Mouse (Mus musculus) brown adipose tissue, adult 24 weeks (tissue): Measurements from ENCODE around the gene Ccdc9b. TPM values are rescaled to one million over a fixed set of nuclear protein-coding genes. Genes with fewer than 3 reads are reported as not detected.

Experiments used
- H3K27ac ChIP-seq: fragments of 200-500 bp; replicated peaks from 2 replicates; pipeline ENCODE4 v1.5.1; 2012; ENCODE audit warnings: low read depth, mild to moderate bottlenecking, low read length
- H3K4me1 ChIP-seq: fragments of 200-500 bp; 2 replicates; pipeline ENCODE4 v1.6.1; 2012; ENCODE audit warnings: low read length, mixed read lengths; ENCODE audit not compliant: control insufficient read depth, insufficient read depth, insufficient read length
- H3K4me3 ChIP-seq: fragments of 200-500 bp; 2 replicates; pipeline ENCODE4 v1.5.1; 2012; ENCODE audit warnings: low read depth, mild to moderate bottlenecking, low read length, moderate library complexity; ENCODE audit not compliant: insufficient read depth
- polyA plus RNA-seq: library from polyadenylated mRNA; stranded (reverse); fragments of >200 nt; gene quantifications from 2 replicates; pipeline ENCODE4 v1.2.4, GENCODE M21; 2012; ENCODE audit not compliant: missing spikeins, insufficient read depth, insufficient read length

Gene Ccdc9b
- polyA plus RNA-seq, result 4.0 and 4.8 TPM in 2 replicates

DNA sequence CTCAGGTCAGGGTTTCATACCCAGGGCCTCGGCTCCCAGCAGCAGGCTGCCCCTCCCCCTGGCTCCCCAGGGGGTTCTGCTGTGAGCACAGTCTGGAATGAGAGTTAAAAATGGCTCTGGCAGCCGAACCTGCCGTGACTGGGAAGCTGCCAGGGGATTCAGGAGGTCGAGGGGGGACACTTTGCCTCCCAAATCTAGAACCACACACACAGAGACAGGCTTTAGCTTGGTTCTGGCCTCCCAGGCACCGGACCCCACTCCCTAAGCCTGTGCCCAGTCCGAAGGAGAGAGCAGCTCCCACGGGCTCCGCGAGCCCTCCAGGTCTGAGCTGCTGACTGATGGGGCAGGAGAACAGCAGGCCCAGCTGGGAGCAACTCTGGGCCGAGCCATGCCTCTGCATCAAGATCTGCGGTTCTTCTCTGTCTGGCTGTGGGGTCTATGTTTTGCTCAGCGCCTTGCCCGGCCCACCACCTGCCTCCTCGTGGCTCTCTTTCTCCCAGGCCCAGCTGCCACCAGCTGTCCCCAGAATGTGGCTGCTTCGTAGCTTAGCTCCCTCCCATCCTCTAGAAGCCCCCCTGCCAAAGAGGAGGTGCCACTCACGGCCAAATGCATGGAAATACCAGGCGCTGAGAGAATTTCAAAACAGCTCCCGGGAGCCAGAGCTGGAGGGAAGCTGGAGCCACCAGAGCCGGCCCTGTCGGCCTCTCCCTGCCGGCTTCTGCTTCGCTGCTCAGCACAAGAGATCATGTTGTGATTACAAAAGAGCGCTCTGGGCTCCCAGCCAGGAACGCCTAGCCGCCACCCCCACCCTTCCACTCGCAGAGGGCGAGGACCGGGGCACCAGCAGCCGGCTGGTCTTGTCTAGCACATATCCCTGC, at the start of gene Ccdc9b:
Ccdc9b (minus strand) TSS at position 756 of the 878 bp plus-strand sequence.
- H3K27ac ChIP-seq, result peak within 1 kb of the TSS; percentile 96
- H3K4me3 ChIP-seq, result peak within 1 kb of the TSS; percentile 60
- peaks cover 29% of the 10 kb centered on the region for H3K4me1 ChIP-seq

DNA sequence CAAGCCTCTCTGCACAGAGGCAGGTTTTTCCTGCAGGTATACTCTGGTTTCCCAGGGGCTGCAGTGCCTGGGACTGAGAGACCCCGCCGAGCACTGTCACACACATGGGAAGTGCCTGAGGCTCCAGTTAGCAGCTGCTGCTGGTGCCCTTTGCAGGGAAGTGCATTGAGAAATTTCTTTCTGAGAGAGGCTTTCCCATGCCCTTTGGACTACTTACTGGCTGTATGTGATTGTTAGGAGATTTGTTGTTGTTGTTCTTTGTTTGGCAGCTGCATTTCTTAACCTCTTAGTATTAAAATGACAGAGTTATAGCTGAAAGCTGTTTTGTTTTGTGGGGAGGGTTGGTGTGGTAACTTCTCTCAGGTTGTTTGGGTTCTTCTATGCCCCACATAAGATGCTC, 48.4 kb upstream of the Ccdc9b start:
- no peak overlapping the region for H3K4me3 ChIP-seq
- H3K4me1 ChIP-seq, result no peaks in the 10 kb centered on the region; the same call in 1 of the 2 replicates
- H3K27ac ChIP-seq, result no peak overlapping the region

DNA sequence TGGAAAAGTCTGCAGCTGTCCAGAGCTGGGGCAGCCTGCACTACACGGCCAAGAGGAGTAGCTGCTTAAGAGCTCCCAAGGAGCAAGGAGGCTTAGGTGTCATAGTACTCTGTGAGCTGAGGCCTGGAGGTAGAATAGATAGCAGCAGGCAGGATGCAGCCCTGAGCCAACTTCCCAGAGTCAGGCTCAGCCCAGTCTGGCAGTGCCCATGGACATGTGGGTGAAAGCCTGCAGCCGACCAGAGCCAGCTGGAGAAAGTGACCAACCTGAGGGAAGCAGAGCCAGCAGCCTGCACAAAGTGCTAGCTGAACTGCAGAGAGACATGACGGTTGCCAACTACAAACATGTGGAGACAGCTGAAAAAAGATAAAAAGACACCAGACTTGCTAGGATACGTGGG, 44.4 kb upstream of the Ccdc9b start:
- Histone ChIP-seq H3K27ac (no peak overlapping the region), H3K4me1 (no peaks in the 10 kb centered on the region; the same call in 1 of the 2 replicates), H3K4me3 (no peak overlapping the region)

GRCm38 (mm10) chr2:118805756-118806155, 43.3 kb upstream of the Ccdc9b start:
- Histone ChIP-seq H3K27ac (no peak overlapping the region), H3K4me3 (no peak overlapping the region), H3K4me1 (no peaks in the 10 kb centered on the region; the same call in 1 of the 2 replicates)

- no peak overlapping the region for H3K4me3 ChIP-seq
- H3K4me1 ChIP-seq, result no peaks in the 10 kb centered on the region
- H3K27ac ChIP-seq, result no peak overlapping the region
Observed at GRCm38 (mm10) chr2:118805137-118805536, 42.7 kb upstream of the Ccdc9b start.

DNA sequence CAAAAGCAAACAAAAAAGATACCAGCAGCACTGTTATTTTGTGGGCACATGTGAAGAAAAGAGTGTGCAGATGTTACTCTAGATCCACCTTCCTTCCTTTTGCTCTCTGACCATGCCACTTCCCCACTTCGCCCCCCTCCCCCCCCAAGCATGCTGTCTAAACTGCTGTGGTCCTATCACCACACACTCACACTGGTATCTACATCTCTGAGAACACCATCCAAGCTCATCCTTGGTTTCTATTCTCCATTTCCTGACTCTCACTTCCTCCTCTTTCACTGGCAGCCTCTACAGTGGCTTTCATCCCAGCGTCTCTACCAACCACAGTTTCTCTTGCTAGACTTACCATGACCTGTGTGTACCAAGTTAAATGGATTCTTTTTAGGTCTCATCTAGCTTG, 42.0 kb upstream of the Ccdc9b start:
- Histone ChIP-seq H3K4me3 (no peak overlapping the region), H3K27ac (no peak overlapping the region)

DNA sequence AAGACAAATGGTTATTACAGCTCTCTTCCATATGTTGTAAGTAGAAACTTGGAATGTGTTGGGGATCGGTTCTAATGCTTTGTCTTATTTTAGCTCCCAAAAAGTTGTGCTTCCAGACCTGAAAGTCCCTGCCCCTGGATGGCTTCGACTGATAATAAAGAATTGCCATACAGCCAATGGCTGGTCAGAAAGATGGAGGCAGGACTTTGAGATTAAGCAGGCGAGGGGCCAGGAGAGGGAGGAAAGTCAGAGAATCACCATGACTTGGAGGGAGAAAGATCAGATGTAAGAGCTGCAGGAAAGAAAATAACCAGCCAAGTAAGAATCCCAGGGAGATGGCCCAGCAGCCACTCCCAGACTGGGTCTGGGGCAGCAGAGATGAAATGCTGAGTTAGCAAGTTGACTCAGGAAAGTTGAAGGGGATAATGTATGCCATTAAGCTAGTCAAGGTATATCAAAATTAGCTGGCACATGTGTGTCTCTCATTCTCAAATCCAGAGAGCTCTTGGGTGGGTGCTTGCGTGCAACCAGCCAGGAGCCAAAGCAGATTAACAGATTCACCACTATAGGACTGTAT, 40.2 kb upstream of the Ccdc9b start:
- Histone ChIP-seq H3K27ac (no peak overlapping the region), H3K4me3 (no peak overlapping the region), H3K4me1 (no peaks in the 10 kb centered on the region)

More for the DNA sequence above, 42.0 kb upstream of the Ccdc9b start:
- H3K4me1 ChIP-seq, result no peaks in the 10 kb centered on the region

DNA sequence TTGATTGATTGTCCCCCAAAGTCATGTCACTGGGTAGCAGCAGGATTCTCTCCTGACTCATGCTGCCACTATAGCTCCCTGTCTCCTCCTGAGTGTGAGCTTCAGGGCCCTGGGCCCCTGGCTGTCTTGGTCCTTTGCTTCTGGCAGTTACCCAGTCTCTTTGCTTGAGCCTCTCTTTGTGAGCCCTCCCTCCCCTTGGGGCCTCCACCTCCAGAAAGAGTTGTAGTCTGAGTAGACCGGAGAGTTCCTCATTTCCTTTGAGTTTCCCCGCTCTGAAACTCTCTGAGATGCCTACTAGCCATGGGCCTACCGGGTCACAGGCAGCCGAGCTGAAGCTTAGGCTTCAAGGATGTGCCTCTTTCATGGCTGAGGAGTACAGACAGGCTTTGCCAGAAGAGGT, 31.2 kb upstream of the Ccdc9b start:
- H3K4me1 ChIP-seq, result peaks cover 2% of the 10 kb centered on the region; the same call in 1 of the 2 replicates
- no peak overlapping the region for H3K4me3 ChIP-seq
- H3K27ac ChIP-seq, result no peak overlapping the region

DNA sequence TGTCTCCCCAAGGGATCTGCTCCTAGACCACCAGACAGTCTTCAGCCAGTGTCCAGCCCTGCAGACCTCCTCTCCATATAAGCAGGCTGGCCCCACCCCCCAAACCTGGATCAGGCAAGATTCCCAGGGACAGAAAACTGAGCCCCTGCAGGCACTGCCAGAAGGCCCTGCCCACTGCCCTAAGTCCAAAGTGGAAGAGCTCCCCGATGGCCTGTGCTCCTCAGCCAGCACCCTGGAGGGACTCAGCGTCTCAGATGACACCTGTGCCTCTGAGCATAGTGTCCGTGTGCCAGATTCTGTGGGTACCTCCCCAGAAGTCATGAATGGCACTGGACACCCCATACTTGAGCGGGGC, 29.8 kb upstream of the Ccdc9b start:
- peaks cover 2% of the 10 kb centered on the region; the same call in 1 of the 2 replicates for H3K4me1 ChIP-seq
- H3K27ac ChIP-seq, result no peak overlapping the region
- H3K4me3 ChIP-seq, result no peak overlapping the region

DNA sequence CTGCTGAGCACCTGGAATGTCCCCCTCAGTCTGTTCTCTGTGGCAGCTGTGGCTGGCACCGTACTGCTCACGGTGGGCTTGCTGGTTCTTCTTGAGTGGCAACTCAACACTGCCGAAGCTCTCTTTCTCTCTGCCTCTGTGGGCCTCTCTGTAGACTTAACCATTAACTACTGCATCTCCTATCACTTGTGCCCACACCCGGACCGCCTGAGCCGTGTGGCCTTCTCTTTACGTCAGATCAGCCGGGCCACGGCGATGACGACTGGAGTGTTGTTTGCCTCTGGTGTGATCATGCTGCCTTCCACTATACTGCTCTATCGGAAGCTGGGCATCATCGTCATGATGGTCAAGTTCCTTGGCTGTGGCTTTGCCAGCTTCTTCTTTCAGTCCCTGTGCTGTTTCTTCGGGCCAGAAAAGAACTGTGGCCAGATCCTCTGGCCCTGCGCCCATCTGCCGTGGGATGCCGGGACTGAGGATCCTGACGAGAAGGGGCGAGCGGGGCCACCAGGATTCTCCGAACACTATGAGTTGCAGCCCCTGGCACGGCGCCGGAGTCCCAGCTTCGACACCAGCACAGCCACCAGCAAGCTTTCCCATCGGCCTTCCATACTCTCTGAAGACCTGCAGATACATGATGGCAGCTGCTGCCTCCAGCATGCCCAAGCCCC, 29.3 kb upstream of the Ccdc9b start:
- peaks cover 2% of the 10 kb centered on the region; the same call in 1 of the 2 replicates for H3K4me1 ChIP-seq
- H3K27ac ChIP-seq, result no peak overlapping the region
- H3K4me3 ChIP-seq, result no peak overlapping the region

DNA sequence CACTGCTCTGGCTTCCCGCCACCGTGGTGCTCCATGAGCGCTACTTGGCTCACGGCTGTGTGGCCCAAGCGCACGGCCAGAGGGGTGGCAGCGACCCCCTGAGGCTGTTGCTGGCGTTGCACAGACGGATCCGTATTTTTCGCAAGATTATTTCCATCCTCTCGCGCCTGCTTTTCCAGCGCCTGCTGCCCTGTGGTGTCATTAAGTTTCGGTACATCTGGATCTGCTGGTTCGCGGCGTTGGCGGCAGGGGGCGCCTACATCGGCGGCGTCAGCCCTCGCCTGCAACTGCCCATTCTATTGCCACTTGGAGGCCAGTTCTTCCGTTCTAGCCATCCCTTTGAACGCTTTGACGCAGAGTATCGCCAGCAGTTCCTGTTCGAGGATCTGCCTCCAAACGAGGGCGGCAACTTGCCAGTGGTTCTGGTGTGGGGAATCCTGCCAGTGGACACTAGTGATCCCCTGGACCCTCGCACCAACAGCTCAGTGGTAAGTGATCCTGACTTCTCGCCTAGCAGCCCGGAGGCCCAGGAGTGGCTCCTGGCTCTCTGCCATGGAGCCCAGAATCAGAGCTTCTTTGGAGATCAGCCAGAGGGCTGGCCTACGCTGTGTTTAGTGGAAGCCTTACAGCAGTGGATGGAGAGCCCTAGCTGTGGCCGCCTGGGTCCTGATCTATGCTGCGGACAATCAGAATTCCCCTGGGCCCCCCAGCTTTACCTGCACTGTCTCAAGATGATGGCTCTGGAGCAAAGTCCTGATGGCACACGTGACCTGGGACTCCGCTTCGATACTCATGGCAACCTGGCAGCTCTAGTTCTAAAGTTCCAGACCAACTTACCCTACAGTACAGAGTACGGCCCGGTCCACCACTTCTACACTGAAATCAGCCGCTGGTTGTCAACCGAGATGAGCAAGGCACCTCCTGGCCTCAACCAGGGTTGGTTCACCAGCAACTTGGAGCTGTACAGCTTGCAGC, 28.4 kb upstream of the Ccdc9b start:
- Histone ChIP-seq H3K4me1 (peaks cover 2% of the 10 kb centered on the region; the same call in 1 of the 2 replicates), H3K4me3 (0 out of 2 replicates have a peak overlapping the region, but pooled peaks have one; percentile 4), H3K27ac (no peak overlapping the region)

GRCm38 (mm10) chr2:118790221-118790550, 27.7 kb upstream of the Ccdc9b start:
- Histone ChIP-seq H3K4me1 (peaks cover 2% of the 10 kb centered on the region; the same call in 1 of the 2 replicates), H3K27ac (no peak overlapping the region), H3K4me3 (0 out of 2 replicates have a peak overlapping the region, but pooled peaks have one; percentile 4)

GRCm38 (mm10) chr2:118789501-118789900, 27.0 kb upstream of the Ccdc9b start:
- Histone ChIP-seq H3K4me1 (peaks cover 2% of the 10 kb centered on the region; the same call in 1 of the 2 replicates), H3K4me3 (no peak overlapping the region), H3K27ac (no peak overlapping the region)

DNA sequence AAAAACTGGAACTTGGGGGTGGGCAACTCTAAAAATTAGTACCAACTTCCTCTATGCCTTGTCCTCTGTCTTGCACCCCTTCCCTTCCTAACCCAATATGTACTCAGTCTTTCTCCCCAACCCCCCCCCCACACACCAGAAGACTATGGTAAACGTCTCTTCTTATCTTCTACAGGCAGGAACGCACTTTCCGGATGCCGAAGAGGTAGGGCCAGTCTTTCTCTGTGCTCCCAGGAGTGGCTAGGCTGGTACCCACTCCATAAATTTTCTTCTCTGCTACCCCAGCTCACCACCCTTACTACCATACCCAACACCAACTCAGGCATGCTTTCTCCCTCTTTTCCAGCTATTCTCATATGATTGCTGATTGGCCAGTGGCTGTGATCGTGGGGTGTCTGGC, 24.1 kb upstream of the Ccdc9b start:
- no peak overlapping the region for H3K27ac ChIP-seq
- H3K4me3 ChIP-seq, result no peak overlapping the region
- peaks cover 4% of the 10 kb centered on the region for H3K4me1 ChIP-seq
